Mouse (Mus musculus): Measurements from ENCODE around the gene Cd40lg. TPM values are rescaled to one million over a fixed set of nuclear protein-coding genes. Genes with fewer than 3 reads are reported as not detected.

Cd40lg gene
- total RNA-seq, 2 experiments from 2014 or later: not detected

DNA sequence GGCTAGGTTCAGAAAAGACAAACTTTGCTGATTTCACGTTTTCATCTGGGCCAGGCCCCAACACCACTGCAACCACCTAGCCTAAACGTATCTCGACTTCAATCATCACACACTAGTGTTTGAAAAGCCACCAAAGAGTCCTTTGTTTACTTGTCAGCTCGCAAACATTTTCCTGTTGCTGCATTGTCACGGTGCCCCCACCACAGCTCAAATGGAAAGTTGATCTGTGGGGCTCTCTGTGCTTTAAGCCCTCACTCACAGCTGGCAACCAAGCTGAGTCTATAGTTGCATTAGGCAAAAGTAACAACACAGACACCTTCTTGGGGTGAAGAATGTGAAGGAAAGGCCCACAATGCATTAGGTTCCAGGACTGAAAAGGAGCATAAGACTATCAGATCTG lies 4.3 kb downstream of the Cd40lg start:
- H3K27ac ChIP-seq: no peak overlapping the region
- TF ChIP-seq CTCF (conservative IDR thresholded peaks at IDR 0.05): no peak
- H3K4me3 ChIP-seq: no peak overlapping the region
- DNase-seq (ENCODE audit: low spot score in 2 of 2): no peak

DNA sequence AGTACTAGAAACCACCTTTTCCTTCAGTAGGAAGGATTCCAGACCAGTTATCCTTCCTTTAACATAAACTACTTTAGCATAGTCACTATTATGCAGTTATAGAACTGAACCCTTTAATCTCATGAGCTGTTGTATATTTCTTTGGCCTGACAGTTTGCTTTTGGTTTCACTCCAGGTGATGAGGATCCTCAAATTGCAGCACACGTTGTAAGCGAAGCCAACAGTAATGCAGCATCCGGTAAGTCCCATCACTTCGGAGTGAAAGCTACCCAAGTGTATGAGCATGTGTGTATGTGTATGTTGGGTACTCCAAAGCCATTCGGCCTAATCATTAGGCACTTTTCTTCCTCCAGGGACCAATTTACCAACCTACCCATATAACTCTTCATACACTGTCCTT lies 7.6 kb downstream of the Cd40lg start:
- no peak for DNase-seq (ENCODE audit: low spot score in 2 of 2)
- Histone ChIP-seq H3K27ac (no peak overlapping the region), H3K4me3 (no peak overlapping the region)
- no peak for TF ChIP-seq CTCF (conservative IDR thresholded peaks at IDR 0.05)

- TF ChIP-seq CTCF (conservative IDR thresholded peaks at IDR 0.05): no peak
- no peak overlapping the region for H3K27ac ChIP-seq
- DNase-seq (ENCODE audit: low spot score in 2 of 2): no peak
- H3K4me3 ChIP-seq: no peak overlapping the region
Observed at GRCm38 (mm10) chrX:57221881-57222280, 9.9 kb downstream of the Cd40lg start.

DNA sequence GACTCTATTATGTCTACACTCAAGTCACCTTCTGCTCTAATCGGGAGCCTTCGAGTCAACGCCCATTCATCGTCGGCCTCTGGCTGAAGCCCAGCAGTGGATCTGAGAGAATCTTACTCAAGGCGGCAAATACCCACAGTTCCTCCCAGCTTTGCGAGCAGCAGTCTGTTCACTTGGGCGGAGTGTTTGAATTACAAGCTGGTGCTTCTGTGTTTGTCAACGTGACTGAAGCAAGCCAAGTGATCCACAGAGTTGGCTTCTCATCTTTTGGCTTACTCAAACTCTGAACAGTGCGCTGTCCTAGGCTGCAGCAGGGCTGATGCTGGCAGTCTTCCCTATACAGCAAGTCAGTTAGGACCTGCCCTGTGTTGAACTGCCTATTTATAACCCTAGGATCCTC lies 11.4 kb downstream of the Cd40lg start:
- no peak for TF ChIP-seq CTCF (conservative IDR thresholded peaks at IDR 0.05)
- peak; percentile 34 to 36 for DNase-seq (ENCODE audit: low spot score in 2 of 2)
- H3K27ac ChIP-seq: peak overlapping the region; percentile 32; the same call in 1 of the 2 replicates

DNA sequence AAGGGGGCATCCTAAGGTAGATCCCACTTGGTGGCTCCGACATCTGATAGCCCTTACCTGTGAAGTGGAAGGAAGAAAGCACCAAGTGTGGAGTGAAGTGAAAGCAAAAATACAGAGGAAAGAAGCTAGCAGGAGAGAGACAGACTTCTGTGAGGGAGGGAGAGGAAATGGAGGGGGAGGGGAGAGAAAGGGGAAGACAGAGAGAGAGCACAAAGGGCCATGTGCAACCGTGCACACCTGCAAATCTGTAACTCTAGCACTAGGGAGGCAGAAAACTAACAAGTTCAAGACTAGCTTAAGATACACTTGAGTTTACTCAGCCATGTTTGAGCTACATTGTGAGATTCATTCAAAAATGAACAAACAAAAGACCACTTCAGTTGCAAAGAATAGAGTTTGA lies 16.2 kb downstream of the Cd40lg start:
- TF ChIP-seq CTCF (conservative IDR thresholded peaks at IDR 0.05): no peak
- H3K27ac ChIP-seq: no peak overlapping the region
- no peak for DNase-seq (ENCODE audit: low spot score in 2 of 2)
- H3K4me3 ChIP-seq: no peak overlapping the region

More for the DNA sequence above, 11.4 kb downstream of the Cd40lg start:
- H3K4me3 ChIP-seq: no peak overlapping the region

DNA sequence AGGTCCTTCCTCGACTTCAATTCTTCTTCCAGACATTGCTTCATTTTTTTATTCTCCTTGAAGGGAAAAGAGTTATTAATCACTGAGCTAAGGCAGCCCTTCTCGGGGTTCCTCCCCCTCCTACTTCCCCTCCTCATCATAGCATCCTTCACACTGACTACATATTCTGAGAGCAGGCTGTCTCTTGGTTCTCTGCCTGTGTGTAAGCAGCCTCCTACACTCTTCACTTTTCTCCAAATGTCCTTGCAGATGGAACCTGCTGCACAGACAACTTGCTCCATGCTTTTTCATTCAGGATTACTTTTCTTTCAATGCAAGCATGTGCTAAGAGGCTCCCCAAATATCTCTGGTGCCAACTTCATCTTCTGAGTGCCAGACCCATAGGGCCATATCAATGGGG lies 21.7 kb downstream of the Cd40lg start:
- H3K27ac ChIP-seq: 0 out of 2 replicates have a peak overlapping the region, but pooled peaks have one; percentile 10
- DNase-seq (ENCODE audit: low spot score in 2 of 2): peak; percentile 20 to 54
- TF ChIP-seq CTCF (conservative IDR thresholded peaks at IDR 0.05): no peak
- no peak overlapping the region for H3K4me3 ChIP-seq

- H3K4me3 ChIP-seq: no peak overlapping the region
- no peak for DNase-seq (ENCODE audit: low spot score in 2 of 2)
- peak; percentile 58 for TF ChIP-seq CTCF (conservative IDR thresholded peaks at IDR 0.05)
- no peak overlapping the region for H3K27ac ChIP-seq
Observed at GRCm38 (mm10) chrX:57235982-57236381, 24.0 kb downstream of the Cd40lg start.

GRCm38 (mm10) chrX:57238572-57238971 lies 26.6 kb downstream of the Cd40lg start:
- TF ChIP-seq CTCF (conservative IDR thresholded peaks at IDR 0.05): no peak
- Histone ChIP-seq H3K4me3 (no peak overlapping the region), H3K27ac (no peak overlapping the region)
- DNase-seq (ENCODE audit: low spot score in 2 of 2): no peak

- no peak for DNase-seq (ENCODE audit: low spot score in 2 of 2)
- H3K27ac ChIP-seq: no peak overlapping the region
- no peak for TF ChIP-seq CTCF (conservative IDR thresholded peaks at IDR 0.05)
- no peak overlapping the region for H3K4me3 ChIP-seq
Observed at GRCm38 (mm10) chrX:57253329-57254055, 41.5 kb downstream of the Cd40lg start.

DNA sequence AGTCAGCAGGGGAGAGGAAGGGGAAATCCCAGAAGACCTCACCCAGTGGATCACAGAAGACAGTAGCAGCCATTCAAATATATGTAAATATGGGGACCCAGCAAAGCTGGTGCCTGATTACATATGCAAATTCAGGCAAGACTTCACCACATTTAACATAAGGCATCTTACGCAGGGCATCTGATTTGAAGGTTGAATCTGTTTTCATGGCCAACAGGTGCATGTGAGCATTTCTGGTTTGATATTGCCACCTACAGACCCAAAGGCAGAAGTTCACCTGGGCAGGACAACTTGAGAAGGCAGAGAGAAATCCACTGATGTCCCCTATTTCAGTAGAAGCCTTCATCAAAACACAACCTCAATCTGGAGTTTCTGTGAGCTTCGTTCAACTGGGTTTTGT lies 48.8 kb downstream of the Cd40lg start:
- DNase-seq (ENCODE audit: low spot score in 2 of 2): no peak
- no peak overlapping the region for H3K27ac ChIP-seq
- peak; percentile 72 for TF ChIP-seq CTCF (conservative IDR thresholded peaks at IDR 0.05)
- H3K4me3 ChIP-seq: no peak overlapping the region

GRCm38 (mm10) chrX:57263515-57263914 lies 51.6 kb downstream of the Cd40lg start:
- Histone ChIP-seq H3K27ac (no peak overlapping the region), H3K4me3 (no peak overlapping the region)
- DNase-seq (ENCODE audit: low spot score in 2 of 2): no peak
- TF ChIP-seq CTCF (conservative IDR thresholded peaks at IDR 0.05): no peak

Other genes with a start within 250 kb of the Cd40lg start
- not detected for gene Brs3, start 169.1 kb upstream of the Cd40lg start, total RNA-seq (2021)
- 10 to 100 TPM; 63.1 to 63.2 TPM for gene Htatsf1, start 158.6 kb upstream of the Cd40lg start, total RNA-seq (2021)
- gene Vgll1, start 124.0 kb upstream of the Cd40lg start, total RNA-seq (2021): not detected
- 10 to 100 TPM; 31.3 to 39.4 TPM for gene Arhgef6, start 126.6 kb downstream of the Cd40lg start, total RNA-seq (2021)
- gene Rbmx, start 180.9 kb downstream of the Cd40lg start, total RNA-seq (2021): 10 to 100 TPM; 67.3 to 75.9 TPM
- gene Gm364, start 197.0 kb downstream of the Cd40lg start, total RNA-seq (2021): not detected

Data from layer of hippocampus, adult 2 months (tissue).